17 mouse cellular contexts compared by ENCODE assay signal in the genomic region with DNA sequence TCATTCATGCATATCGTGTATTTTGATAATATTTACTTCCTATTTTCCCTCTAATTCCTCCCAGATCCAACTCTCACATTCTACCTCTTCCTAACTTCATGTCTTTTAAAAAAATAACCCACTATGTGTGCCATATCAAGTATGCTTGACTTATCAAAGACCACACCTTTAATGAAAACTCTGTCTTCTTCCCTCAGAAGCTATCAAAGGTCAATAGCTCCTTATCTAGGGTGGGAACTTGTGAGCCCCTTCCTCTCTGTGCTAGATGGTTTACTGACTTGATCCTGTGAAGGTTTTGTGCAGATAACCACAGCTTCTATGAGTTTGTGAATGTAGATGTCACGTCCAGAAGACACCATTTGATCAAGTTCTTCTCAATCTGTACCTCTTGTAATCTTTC.
"Had no signal": no experiment of that assay in that cellular context is flagged by ENCODE, and none has a peak within 500 bp of the region (broad histone marks: within the 10 kb centered on the region; RNA-seq: fewer than 3 reads in every experiment).

No protein-coding gene starts in this region.

- H3K36me3 ChIP-seq: neural tube, embryonic 12.5 days; neural tube, embryonic 13.5 days; neural tube, embryonic 15.5 days; stomach, embryonic 15.5 days had no signal

- DNase-seq: retina, postnatal 1 day; right cerebral cortex, adult 18-20 months; right cerebral cortex, postnatal 14 days; right cerebral cortex, postnatal 25 days; right cerebral cortex, postnatal 4 days; spleen, adult 18-20 months; thymus, adult 18-20 months; thymus, adult 2 months; thymus, postnatal 14 days; thymus, postnatal 25 days; thymus, postnatal 36 days; thymus, postnatal 4 days had no signal

- H3K27ac ChIP-seq: neural tube, embryonic 12.5 days; neural tube, embryonic 13.5 days; neural tube, embryonic 15.5 days; stomach, embryonic 15.5 days; stomach, postnatal 0 days had no signal

- H3K9me3 ChIP-seq: neural tube, embryonic 12.5 days; neural tube, embryonic 13.5 days; neural tube, embryonic 15.5 days; stomach, embryonic 15.5 days had no signal

- H3K4me3 ChIP-seq: neural tube, embryonic 12.5 days; neural tube, embryonic 13.5 days; neural tube, embryonic 15.5 days; stomach, embryonic 15.5 days had no signal

- H3K4me1 ChIP-seq: neural tube, embryonic 12.5 days; neural tube, embryonic 13.5 days; neural tube, embryonic 15.5 days; stomach, embryonic 15.5 days had no signal

- H3K9ac ChIP-seq: neural tube, embryonic 12.5 days; neural tube, embryonic 13.5 days; neural tube, embryonic 15.5 days; stomach, embryonic 15.5 days had no signal

- H3K27me3 ChIP-seq: neural tube, embryonic 12.5 days; neural tube, embryonic 13.5 days; neural tube, embryonic 15.5 days; stomach, embryonic 15.5 days had no signal
